Mouse (Mus musculus) thymus, postnatal 25 days (tissue): ENCODE data around the gene Kcnq2.

ENCODE experiments used
- DNase-seq: peaks from one replicate; pipeline ENCODE4 v3.0.0; 2022

Kcnq2 gene

GRCm38 (mm10) chr2:181134591-181135445 lies at the start of gene Kcnq2:
Gene Kcnq2, minus strand, starts transcription at chr2:181135300.
- DNase-seq, result no peak

GRCm38 (mm10) chr2:181180898-181181297 lies 45.8 kb upstream of the Kcnq2 start:
- no peak for DNase-seq

DNA sequence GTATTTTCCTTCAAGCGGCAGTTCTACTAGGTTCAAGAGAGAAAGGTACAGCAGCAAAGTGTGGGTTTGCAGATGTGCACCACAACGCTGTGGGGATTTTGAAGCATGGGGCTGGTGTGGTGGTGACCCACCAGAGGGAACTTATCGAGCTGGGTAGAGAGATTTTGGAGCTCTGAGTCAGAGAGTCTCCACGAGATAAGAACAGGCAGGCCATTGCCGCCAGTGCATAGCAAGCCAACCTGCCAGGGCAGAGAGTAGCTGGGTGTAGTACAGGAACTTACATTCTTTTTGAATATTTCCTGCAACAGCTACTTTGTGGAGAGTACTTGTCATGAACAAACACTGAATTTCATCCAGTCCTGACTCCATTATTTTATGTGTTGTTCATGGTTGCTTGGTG lies 43.4 kb upstream of the Kcnq2 start:
- no peak for DNase-seq

GRCm38 (mm10) chr2:181178015-181178414 lies 42.9 kb upstream of the Kcnq2 start:
- no peak for DNase-seq

DNA sequence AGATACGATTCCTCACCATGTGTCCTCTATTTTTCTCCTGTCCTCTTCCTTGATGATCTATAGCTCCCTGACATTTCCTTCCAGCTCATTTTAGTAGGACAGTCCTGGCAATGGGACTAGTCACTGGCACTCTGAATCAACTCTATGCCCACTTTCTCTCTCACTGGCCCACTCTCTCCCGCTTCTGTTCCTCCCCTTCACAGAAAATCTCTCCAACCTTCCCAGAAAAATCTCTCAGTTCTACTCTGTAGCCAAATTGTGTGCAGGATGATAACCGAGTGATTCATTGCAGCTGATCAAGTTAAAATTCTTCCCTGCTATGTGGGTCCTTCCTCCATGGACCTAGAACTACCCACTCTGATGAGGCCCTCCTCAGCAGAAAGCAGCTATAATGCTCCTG lies 39.5 kb upstream of the Kcnq2 start:
- DNase-seq, result no peak

DNA sequence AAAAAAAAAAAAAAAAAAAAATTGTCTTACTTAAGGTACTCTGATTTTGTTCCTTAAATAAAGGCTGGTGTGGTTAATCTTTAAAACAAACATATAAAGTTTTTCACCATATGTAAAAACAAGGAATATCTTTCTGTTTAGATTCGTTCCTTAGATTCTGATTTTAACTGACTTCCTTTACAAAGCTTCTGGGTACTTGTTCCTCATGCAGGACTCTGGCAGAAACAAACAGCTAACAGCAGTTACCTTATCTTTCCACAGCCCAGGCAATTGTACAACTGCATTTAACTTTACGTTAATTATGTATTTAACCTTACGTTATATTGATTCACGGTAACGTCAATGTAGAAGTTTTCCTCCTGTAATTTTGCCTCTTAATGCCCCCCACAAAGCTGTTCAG lies 31.4 kb upstream of the Kcnq2 start:
- no peak for DNase-seq

DNA sequence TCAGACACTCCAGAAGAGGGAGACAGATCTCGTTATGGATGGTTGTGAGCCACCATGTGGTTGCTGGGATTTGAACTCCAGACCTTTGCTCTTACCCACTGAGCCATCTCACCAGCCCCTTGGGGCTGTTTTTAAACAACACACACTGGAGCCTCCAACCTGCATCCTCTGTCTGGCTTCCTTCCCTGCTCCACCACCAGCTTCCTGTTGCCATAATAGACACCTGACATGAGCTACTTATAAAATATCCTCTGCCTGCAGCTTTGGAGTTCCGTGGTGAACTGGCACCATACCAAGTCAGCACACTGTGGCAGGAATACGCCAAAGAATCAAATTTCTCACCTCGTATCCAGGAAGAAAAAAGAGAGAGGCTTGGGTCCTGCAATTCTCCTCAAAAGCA lies 25.7 kb upstream of the Kcnq2 start:
- DNase-seq, result no peak

DNA sequence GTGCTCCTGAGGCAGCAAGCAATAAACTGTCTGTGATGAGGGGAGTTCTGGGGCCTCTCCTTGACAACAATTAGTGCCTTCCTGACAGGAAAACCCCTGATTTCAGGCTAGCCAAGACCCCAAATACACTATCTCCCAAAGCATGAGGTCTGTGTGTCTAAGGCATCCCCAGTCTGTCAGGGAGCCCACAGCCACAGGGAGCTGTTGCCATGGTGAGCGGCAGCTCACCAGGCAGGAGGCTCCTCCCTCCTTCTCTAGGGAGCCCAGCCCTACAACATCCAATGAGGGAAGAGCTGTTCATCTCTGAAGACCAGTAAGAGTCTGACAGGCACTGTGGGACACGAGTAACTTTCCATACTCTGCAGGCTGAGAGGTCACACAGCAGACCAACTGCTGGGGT lies 24.7 kb upstream of the Kcnq2 start:
- no peak for DNase-seq

- no peak for DNase-seq
Observed at GRCm38 (mm10) chr2:181159091-181159514, 24.0 kb upstream of the Kcnq2 start.

DNA sequence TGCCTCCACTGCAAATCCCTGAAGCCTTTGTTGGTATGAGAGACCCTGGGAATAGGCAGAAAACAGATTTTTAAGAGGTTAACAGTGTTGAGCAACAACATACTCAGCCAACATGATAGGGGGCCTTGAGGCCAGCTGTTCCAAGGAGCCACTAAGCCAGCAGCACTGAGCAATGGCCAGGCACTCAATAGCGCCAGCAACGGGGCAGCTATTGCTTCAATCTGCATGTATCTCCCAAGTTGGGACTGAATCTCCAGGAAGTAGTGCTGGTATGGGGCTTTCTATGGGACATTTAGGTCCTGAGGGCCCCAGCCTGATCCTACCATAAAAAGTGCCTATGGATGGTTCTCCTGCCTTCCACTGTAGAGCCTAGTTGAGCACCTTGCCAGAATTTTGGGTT lies 23.4 kb upstream of the Kcnq2 start:
- DNase-seq, result no peak

GRCm38 (mm10) chr2:181157716-181158302 lies 22.7 kb upstream of the Kcnq2 start:
- DNase-seq, result no peak

- no peak for DNase-seq
Observed at GRCm38 (mm10) chr2:181157180-181157579, 22.1 kb upstream of the Kcnq2 start.

- no peak for DNase-seq
Observed at GRCm38 (mm10) chr2:181156248-181157121, 21.4 kb upstream of the Kcnq2 start, which contains the start of gene Eef1a2. Gene Eef1a2, minus strand, starts transcription at chr2:181157014.

GRCm38 (mm10) chr2:181155801-181156200 lies 20.7 kb upstream of the Kcnq2 start:
- DNase-seq, result no peak

DNA sequence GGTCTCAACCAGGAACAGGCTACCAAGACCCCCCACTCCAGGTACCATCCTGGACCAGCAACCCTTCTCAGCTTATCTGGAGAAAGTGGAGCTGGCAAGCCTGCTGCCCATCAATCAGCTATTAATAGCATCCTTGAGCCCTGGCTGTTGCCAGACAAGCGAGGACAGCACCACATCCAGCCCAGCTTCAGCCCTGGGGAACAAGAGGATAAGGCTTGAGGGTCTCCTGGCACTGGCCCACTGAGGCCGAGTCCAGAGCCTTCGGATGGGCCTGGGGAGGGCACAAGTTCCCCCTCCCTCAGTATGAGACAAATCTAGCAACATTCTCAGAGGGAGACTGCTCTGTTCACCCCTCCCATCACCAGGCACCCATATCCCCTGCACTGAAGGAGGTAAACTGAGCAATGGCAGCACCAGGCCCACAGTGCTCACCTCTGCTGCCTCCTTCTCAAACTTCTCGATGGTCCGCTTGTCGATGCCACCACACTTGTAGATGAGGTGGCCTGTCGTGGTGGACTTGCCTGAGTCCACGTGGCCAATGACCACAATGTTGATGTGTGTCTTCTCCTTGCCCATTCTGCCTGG lies 19.8 kb upstream of the Kcnq2 start:
- no peak for DNase-seq

GRCm38 (mm10) chr2:181154361-181154760 lies 19.3 kb upstream of the Kcnq2 start:
- DNase-seq, result no peak

GRCm38 (mm10) chr2:181153837-181154236 lies 18.7 kb upstream of the Kcnq2 start:
- DNase-seq, result peak; percentile 25

- no peak for DNase-seq
Observed at GRCm38 (mm10) chr2:181153131-181153530, 18.0 kb upstream of the Kcnq2 start.

DNA sequence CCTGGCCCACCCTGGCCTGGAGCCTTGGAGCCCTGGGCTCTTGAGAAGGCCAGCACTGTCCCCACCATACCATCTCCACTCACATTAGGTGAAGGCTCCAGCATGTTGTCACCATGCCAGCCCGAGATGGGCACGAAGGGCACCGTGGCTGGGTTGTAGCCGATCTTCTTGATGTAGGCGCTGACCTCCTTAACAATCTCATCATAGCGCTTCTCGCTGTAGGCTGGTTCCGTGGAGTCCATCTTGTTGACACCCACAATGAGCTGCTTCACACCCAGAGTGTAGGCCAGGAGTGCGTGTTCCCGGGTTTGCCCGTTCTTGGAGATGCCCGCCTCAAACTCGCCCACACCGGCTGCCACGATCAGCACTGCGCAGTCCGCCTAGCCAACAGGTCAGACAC lies 17.6 kb upstream of the Kcnq2 start:
- DNase-seq, result no peak

DNA sequence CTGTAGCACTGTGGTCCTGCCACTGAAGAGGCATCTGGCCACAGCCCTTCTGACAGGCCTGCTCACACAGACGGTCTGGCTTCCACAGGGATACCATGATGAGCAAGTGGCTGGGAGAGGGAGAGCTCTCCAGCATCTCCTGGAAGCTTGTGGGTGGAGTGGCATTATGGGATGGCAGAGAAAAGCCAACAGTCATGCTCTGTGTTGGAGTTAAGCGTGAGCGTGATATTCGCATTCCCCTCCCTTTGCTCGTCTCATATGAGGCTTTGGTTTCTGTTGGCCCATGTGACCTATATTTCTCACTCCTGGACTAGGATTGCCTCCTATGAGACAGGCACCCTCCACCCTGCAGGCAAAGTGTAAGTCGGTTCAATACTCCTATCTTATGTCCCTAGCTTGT lies 15.2 kb upstream of the Kcnq2 start:
- DNase-seq, result no peak

DNA sequence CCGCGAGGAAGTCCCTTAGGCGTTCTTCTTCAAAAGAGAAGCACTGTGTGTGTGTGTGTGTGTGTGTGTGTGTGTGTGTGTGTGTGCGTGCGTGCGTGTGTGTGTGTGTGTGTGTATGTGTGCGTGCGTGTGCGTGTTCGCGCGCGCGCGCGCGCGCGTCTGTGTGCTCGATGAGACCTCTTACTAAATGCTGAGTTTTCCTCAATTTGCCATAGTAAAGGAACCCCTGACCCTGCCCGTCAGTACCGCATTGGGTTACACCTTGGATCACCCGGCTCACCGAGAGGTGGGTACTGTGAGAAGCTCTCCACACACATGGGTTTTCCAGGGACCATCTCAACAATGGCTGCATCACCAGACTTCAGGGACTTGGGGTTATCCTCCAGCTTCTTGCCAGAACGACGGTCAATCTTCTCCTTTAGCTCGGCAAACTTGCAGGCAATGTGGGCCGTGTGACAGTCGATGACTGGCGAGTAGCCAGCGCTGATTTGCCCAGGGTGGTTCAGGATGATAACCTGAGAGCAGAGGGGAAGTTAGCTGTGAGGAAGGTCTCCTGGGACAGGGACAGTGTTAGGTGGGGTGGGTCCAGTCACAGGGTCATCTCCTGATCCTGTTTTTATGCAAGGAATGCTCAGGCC lies 13.3 kb upstream of the Kcnq2 start:
- no peak for DNase-seq

DNA sequence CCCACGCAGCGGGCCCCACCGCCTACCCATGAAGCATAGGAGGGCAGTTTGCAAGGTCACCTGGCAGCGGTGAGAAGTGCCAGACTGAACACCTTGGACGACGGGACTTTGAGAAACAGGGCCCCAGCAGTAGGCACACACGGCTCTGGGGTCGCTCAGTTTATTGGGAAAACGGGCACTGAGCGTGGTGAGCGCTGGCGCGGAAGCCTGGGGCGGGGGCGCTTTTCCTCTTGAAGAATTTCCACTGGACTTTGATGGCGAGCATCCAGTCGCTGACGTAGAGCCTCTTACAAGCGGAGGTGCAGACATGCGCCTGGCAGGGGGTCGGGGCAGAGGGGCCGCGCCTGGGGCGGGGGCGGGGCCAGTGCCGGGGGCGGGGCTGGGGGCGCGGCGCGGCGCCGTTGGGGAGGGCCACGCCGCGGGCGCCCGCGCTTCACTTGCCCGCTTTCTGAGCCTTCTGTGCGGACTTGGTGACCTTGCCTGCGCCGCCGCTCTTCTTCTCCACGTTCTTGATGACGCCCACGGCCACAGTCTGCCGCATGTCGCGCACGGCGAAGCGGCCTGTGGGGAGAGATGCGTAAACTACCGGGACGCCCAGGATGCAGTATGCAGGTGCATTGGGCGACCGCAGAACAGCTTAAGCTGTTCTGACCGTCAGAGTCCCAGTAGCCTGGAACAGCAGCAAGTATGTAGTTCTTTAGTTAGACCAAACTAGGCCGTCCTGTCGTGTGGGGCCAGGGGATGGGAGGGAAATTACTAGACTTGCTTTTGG lies 12.6 kb upstream of the Kcnq2 start:
- peak; percentile 13 for DNase-seq
